Mouse (Mus musculus): ENCODE results near the gene Slc6a17.

GRCm38 (mm10) chr3:107446822-107447221 lies 71.0 kb downstream of the Slc6a17 start:
- TF ChIP-seq CTCF (IDR thresholded peaks at IDR 0.05; ENCODE audit: borderline replicate concordance, extremely low read depth, insufficient read depth, insufficient read length) = no peak
- TF ChIP-seq POLR2A (IDR thresholded peaks at IDR 0.05; ENCODE audit: borderline replicate concordance, extremely low read depth, insufficient read depth, insufficient read length, poor library complexity, severe bottlenecking) = no peak

Data from brain, embryonic 14.5 days (tissue).